Mouse (Mus musculus): ENCODE results near the gene Metap2. TPM values are rescaled to one million over a fixed set of nuclear protein-coding genes. Genes with fewer than 3 reads are reported as not detected.
A peak's percentile ranks its signal among the peaks of the same experiment; 100 is the strongest.

Metap2 gene
- polyA plus RNA-seq, 1 experiment = 171 TPM

- Histone ChIP-seq H3K4me3 (no peak overlapping the region), H3K4me2 (ENCODE audit: low read depth) (no peak overlapping the region), H3K79me2 (ENCODE audit: control insufficient read depth, insufficient read depth) (no peaks in the 10 kb centered on the region), H3K36me3 (ENCODE audit: control insufficient read depth, insufficient read depth) (no peaks in the 10 kb centered on the region), H3K27me3 (ENCODE audit: control insufficient read depth, insufficient read depth, insufficient read length) (no peaks in the 10 kb centered on the region), H3ac (ENCODE audit: control insufficient read depth, insufficient read length) (no peak overlapping the region)
- no peak for TF ChIP-seq SRF (IDR thresholded peaks at IDR 0.05; ENCODE audit: control insufficient read depth, insufficient read length, low read depth)
- TF ChIP-seq TCF12 (IDR thresholded peaks at IDR 0.05; ENCODE audit: insufficient read depth, poor library complexity, severe bottlenecking) = no peak
- no peak for TF ChIP-seq REST (IDR thresholded peaks at IDR 0.05; ENCODE audit: insufficient read depth, insufficient read length)
- no peak for TF ChIP-seq MAX (IDR thresholded peaks at IDR 0.05; ENCODE audit: low read depth)
- no peak for TF ChIP-seq E2F4 (IDR thresholded peaks at IDR 0.05; ENCODE audit: insufficient read depth)
- no peak for TF ChIP-seq USF1 (IDR thresholded peaks at IDR 0.05; ENCODE audit: low read depth)
- TF ChIP-seq MYOG (IDR thresholded peaks at IDR 0.05; ENCODE audit: control insufficient read depth in 1 of 3, insufficient read depth in 1 of 3, insufficient read length in 2 of 3, low read depth in 2 of 3) = no peak
- TF ChIP-seq POLR2A (IDR thresholded peaks at IDR 0.05; ENCODE audit: insufficient read length, low read depth) = no peak
- no peak for TF ChIP-seq CEBPB (IDR thresholded peaks at IDR 0.05; ENCODE audit: insufficient read depth, poor library complexity, severe bottlenecking)
- no peak for TF ChIP-seq POLR2AphosphoS2 (IDR thresholded peaks at IDR 0.05; ENCODE audit: insufficient read length, low read depth)
- no peak for TF ChIP-seq MYOD1 (IDR thresholded peaks at IDR 0.05; ENCODE audit: control insufficient read depth in 1 of 3, insufficient read length in 2 of 3, low read depth in 2 of 3)
- no peak for TF ChIP-seq TCF3 (IDR thresholded peaks at IDR 0.05; ENCODE audit: insufficient read length, low read depth)
Measured at GRCm38 (mm10) chr10:93899907-93900306, 3.0 kb upstream of the Metap2 start.

GRCm38 (mm10) chr10:93899303-93899702 lies 2.4 kb upstream of the Metap2 start:
- Histone ChIP-seq H3K36me3 (ENCODE audit: control insufficient read depth, insufficient read depth) (no peaks in the 10 kb centered on the region), H3K4me2 (ENCODE audit: low read depth) (no peak overlapping the region), H3K4me3 (no peak overlapping the region), H3K27me3 (ENCODE audit: control insufficient read depth, insufficient read depth, insufficient read length) (no peaks in the 10 kb centered on the region), H3K79me2 (ENCODE audit: control insufficient read depth, insufficient read depth) (no peaks in the 10 kb centered on the region), H3ac (ENCODE audit: control insufficient read depth, insufficient read length) (no peak overlapping the region)
- TF ChIP-seq POLR2AphosphoS2 (IDR thresholded peaks at IDR 0.05; ENCODE audit: insufficient read length, low read depth) = no peak

- TF ChIP-seq POLR2AphosphoS2 (IDR thresholded peaks at IDR 0.05; ENCODE audit: insufficient read length, low read depth) (no peak), TCF12 (IDR thresholded peaks at IDR 0.05; ENCODE audit: insufficient read depth, poor library complexity, severe bottlenecking) (no peak), MYOG (IDR thresholded peaks at IDR 0.05; ENCODE audit: control insufficient read depth in 1 of 3, insufficient read depth in 1 of 3, insufficient read length in 2 of 3, low read depth in 2 of 3) (no peak), CEBPB (IDR thresholded peaks at IDR 0.05; ENCODE audit: insufficient read depth, poor library complexity, severe bottlenecking) (no peak), MAX (IDR thresholded peaks at IDR 0.05; ENCODE audit: low read depth) (no peak), SRF (IDR thresholded peaks at IDR 0.05; ENCODE audit: control insufficient read depth, insufficient read length, low read depth) (no peak), USF1 (IDR thresholded peaks at IDR 0.05; ENCODE audit: low read depth) (no peak), MYOD1 (IDR thresholded peaks at IDR 0.05; ENCODE audit: control insufficient read depth in 1 of 3, insufficient read length in 2 of 3, low read depth in 2 of 3) (no peak), TCF3 (IDR thresholded peaks at IDR 0.05; ENCODE audit: insufficient read length, low read depth) (no peak), REST (IDR thresholded peaks at IDR 0.05; ENCODE audit: insufficient read depth, insufficient read length) (no peak), E2F4 (IDR thresholded peaks at IDR 0.05; ENCODE audit: insufficient read depth) (no peak), POLR2A (IDR thresholded peaks at IDR 0.05; ENCODE audit: insufficient read length, low read depth) (no peak)
Measured at GRCm38 (mm10) chr10:93892551-93892950, 4.3 kb downstream of the Metap2 start.

GRCm38 (mm10) chr10:93891031-93891430 lies 5.9 kb downstream of the Metap2 start:
- peaks cover 35% of the 10 kb centered on the region for H3K79me2 ChIP-seq (ENCODE audit: control insufficient read depth, insufficient read depth)
- TF ChIP-seq MYOD1 (IDR thresholded peaks at IDR 0.05; ENCODE audit: control insufficient read depth in 1 of 3, insufficient read length in 2 of 3, low read depth in 2 of 3) (no peak), CEBPB (IDR thresholded peaks at IDR 0.05; ENCODE audit: insufficient read depth, poor library complexity, severe bottlenecking) (no peak), MAX (IDR thresholded peaks at IDR 0.05; ENCODE audit: low read depth) (no peak), SRF (IDR thresholded peaks at IDR 0.05; ENCODE audit: control insufficient read depth, insufficient read length, low read depth) (no peak), REST (IDR thresholded peaks at IDR 0.05; ENCODE audit: insufficient read depth, insufficient read length) (no peak), POLR2AphosphoS2 (IDR thresholded peaks at IDR 0.05; ENCODE audit: insufficient read length, low read depth) (no peak), MYOG (IDR thresholded peaks at IDR 0.05; ENCODE audit: control insufficient read depth in 1 of 3, insufficient read depth in 1 of 3, insufficient read length in 2 of 3, low read depth in 2 of 3) (no peak), E2F4 (IDR thresholded peaks at IDR 0.05; ENCODE audit: insufficient read depth) (no peak), USF1 (IDR thresholded peaks at IDR 0.05; ENCODE audit: low read depth) (no peak), TCF3 (IDR thresholded peaks at IDR 0.05; ENCODE audit: insufficient read length, low read depth) (no peak), TCF12 (IDR thresholded peaks at IDR 0.05; ENCODE audit: insufficient read depth, poor library complexity, severe bottlenecking) (no peak), POLR2A (IDR thresholded peaks at IDR 0.05; ENCODE audit: insufficient read length, low read depth) (no peak)
- no peaks in the 10 kb centered on the region for H3K27me3 ChIP-seq (ENCODE audit: control insufficient read depth, insufficient read depth, insufficient read length)
- no peak overlapping the region for H3ac ChIP-seq (ENCODE audit: control insufficient read depth, insufficient read length)
- H3K4me3 ChIP-seq = no peak overlapping the region
- no peak overlapping the region for H3K4me2 ChIP-seq (ENCODE audit: low read depth)
- H3K36me3 ChIP-seq (ENCODE audit: control insufficient read depth, insufficient read depth) = no peaks in the 10 kb centered on the region

More at GRCm38 (mm10) chr10:93892551-93892950, 4.3 kb downstream of the Metap2 start:
- H3K79me2 ChIP-seq (ENCODE audit: control insufficient read depth, insufficient read depth) = peaks cover 20% of the 10 kb centered on the region
- no peaks in the 10 kb centered on the region for H3K36me3 ChIP-seq (ENCODE audit: control insufficient read depth, insufficient read depth)
- H3K4me3 ChIP-seq = no peak overlapping the region
- H3K27me3 ChIP-seq (ENCODE audit: control insufficient read depth, insufficient read depth, insufficient read length) = no peaks in the 10 kb centered on the region
- H3ac ChIP-seq (ENCODE audit: control insufficient read depth, insufficient read length) = no peak overlapping the region
- H3K4me2 ChIP-seq (ENCODE audit: low read depth) = no peak overlapping the region

- Histone ChIP-seq H3K4me3 (peak overlapping the region; percentile 98), H3K79me2 (ENCODE audit: control insufficient read depth, insufficient read depth) (peaks cover 40% of the 10 kb centered on the region), H3K4me2 (ENCODE audit: low read depth) (peak overlapping the region; percentile 100), H3K27me3 (ENCODE audit: control insufficient read depth, insufficient read depth, insufficient read length) (no peaks in the 10 kb centered on the region), H3ac (ENCODE audit: control insufficient read depth, insufficient read length) (no peak overlapping the region), H3K36me3 (ENCODE audit: control insufficient read depth, insufficient read depth) (peaks cover 2% of the 10 kb centered on the region)
- TF ChIP-seq TCF12 (IDR thresholded peaks at IDR 0.05; ENCODE audit: insufficient read depth, poor library complexity, severe bottlenecking) (no peak), E2F4 (IDR thresholded peaks at IDR 0.05; ENCODE audit: insufficient read depth) (no peak), MYOG (IDR thresholded peaks at IDR 0.05; ENCODE audit: control insufficient read depth in 1 of 3, insufficient read depth in 1 of 3, insufficient read length in 2 of 3, low read depth in 2 of 3) (no peak), MAX (IDR thresholded peaks at IDR 0.05; ENCODE audit: low read depth) (no peak), POLR2AphosphoS2 (IDR thresholded peaks at IDR 0.05; ENCODE audit: insufficient read length, low read depth) (no peak), USF1 (IDR thresholded peaks at IDR 0.05; ENCODE audit: low read depth) (no peak), REST (IDR thresholded peaks at IDR 0.05; ENCODE audit: insufficient read depth, insufficient read length) (no peak), POLR2A (IDR thresholded peaks at IDR 0.05; ENCODE audit: insufficient read length, low read depth) (no peak)
Measured at GRCm38 (mm10) chr10:93890565-93890964, 6.3 kb downstream of the Metap2 start.
